ENCODE assay signal across 9 mouse cellular contexts in the genomic region with DNA sequence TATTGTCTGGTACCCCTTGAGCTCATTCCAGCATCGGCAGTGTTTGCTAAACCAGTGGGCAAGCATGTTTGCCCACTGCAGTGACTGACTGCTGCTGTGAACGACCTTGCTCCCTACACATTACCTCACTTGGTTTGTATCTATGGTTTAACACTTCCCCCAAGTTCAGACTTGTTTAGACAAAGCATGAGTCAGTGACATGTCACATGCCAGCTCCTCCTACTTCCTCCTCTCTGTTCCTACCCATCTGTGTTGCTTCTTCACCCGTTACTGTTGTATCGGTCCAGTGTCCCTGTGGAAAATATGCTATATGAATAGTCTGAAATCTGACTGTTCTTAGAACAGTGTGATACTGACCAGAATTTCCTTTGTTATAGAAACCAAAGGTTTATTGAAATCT. TPM values are rescaled to one million over a fixed set of nuclear protein-coding genes. Genes with fewer than 3 reads are reported as not detected.
DNase-seq lines count a peak whose midpoint lies in the region; ATAC-seq and TF ChIP-seq lines count a peak whose summit lies in the region.
"Had no signal": no experiment of that assay in that cellular context is flagged by ENCODE, and none has a peak within 500 bp of the region (broad histone marks: within the 10 kb centered on the region; RNA-seq: fewer than 3 reads in every experiment).

No protein-coding gene starts in this region.

- no peak for DNase-seq in gastrocnemius, adult 2 months
- no peak for DNase-seq in gastrocnemius, postnatal 36 days
- peak; percentile 50 to 65 for DNase-seq in B cell, adult 2 months
- peak; percentile 60 for DNase-seq in heart, postnatal 0 days (ENCODE audit: low spot score)
- no peak for DNase-seq in cerebellum, adult 11 months
- no peak for DNase-seq in right cerebral cortex, postnatal 36 days (ENCODE audit: low spot score in 2 of 2)
- no peak for DNase-seq in left cerebral cortex, adult 2 months (ENCODE audit: extremely low spot score in 1 of 2, low spot score in 2 of 2)
- DNase-seq: cerebellum, adult 9-11 months had no signal

- WGBS in heart, postnatal 0 days = 33% methylated on average over 4 of the region's 4 CpGs
- WGBS in macrophage (ENCODE audit: missing documents) = 14% methylated on average over 4 of the region's 4 CpGs

- H3K36me3 ChIP-seq in heart, postnatal 0 days (replicated peaks; ENCODE audit: control insufficient read depth, insufficient read depth, low read length) = peaks cover 17% of the 10 kb centered on the region
- peaks cover 8% of the 10 kb centered on the region; the same call in 1 of the 2 replicates for H3K36me3 ChIP-seq in macrophage (ENCODE audit: inconsistent target)

- intact Hi-C loops in gastrocnemius, adult 2 months (cut with DNase I) = no loop called here
- intact Hi-C loops in gastrocnemius, postnatal 36 days (cut with DNase I) = no loop called here
- intact Hi-C loops in left cerebral cortex, adult 2 months (cut with DNase I) = no loop called here

- ATAC-seq in heart, postnatal 0 days (ENCODE audit: insufficient read depth, low read depth) = peak; percentile 78

- no peak overlapping the region for H3K4me3 ChIP-seq in gastrocnemius, adult 2 months
- H3K4me3 ChIP-seq in heart, postnatal 0 days (ENCODE audit: low read depth, low read length) = no peak overlapping the region
- H3K4me3 ChIP-seq in macrophage (ENCODE audit: inconsistent target) = no peak overlapping the region
- H3K4me3 ChIP-seq in left cerebral cortex, adult 2 months = no peak overlapping the region

- TF ChIP-seq CTCF in gastrocnemius, adult 2 months (IDR thresholded peaks at IDR 0.05) = no peak
- no peak for TF ChIP-seq CTCF in heart, postnatal 0 days (IDR thresholded peaks at IDR 0.05; ENCODE audit: low read depth)
- no peak for TF ChIP-seq CTCF in left cerebral cortex, adult 2 months (IDR thresholded peaks at IDR 0.05)

- no peak for TF ChIP-seq EP300 in heart, postnatal 0 days (IDR thresholded peaks at IDR 0.05; ENCODE audit: low read depth)

- H3K27ac ChIP-seq in gastrocnemius, adult 2 months = 0 out of 2 replicates have a peak overlapping the region, but pooled peaks have one; percentile 24
- H3K27ac ChIP-seq in heart, postnatal 0 days (ENCODE audit: low read depth) = peak overlapping the region; percentile 1; the same call in 1 of the 2 replicates
- H3K27ac ChIP-seq in macrophage = peak overlapping the region; percentile 75
- H3K27ac ChIP-seq in left cerebral cortex, adult 2 months = no peak overlapping the region

- H3K9ac ChIP-seq in heart, postnatal 0 days (replicated peaks; ENCODE audit: low read depth, low read length) = no peak overlapping the region

- H3K4me2 ChIP-seq in heart, postnatal 0 days (ENCODE audit: low read depth, low read length) = no peak overlapping the region

- H3K4me1 ChIP-seq in heart, postnatal 0 days (ENCODE audit: control insufficient read depth, insufficient read depth) = peaks cover 8% of the 10 kb centered on the region; the same call in 1 of the 2 replicates

- H3K27me3 ChIP-seq in heart, postnatal 0 days (ENCODE audit: control insufficient read depth, insufficient read depth, low read length) = no peaks in the 10 kb centered on the region

- peaks cover 80% of the 10 kb centered on the region for H3K79me2 ChIP-seq in macrophage (ENCODE audit: inconsistent target)

- H3K9me3 ChIP-seq in heart, postnatal 0 days (replicated peaks; ENCODE audit: control insufficient read depth, low read length) = no peaks in the 10 kb centered on the region

RNA-seq across cellular contexts. Expression of gene Cab39, which starts 44.8 kb away (rescaled TPM):
- 100 to 1,000 TPM; 191 to 193 TPM for total RNA-seq in gastrocnemius, adult 2 months (2021)
- 100 to 1,000 TPM; 153 to 159 TPM for total RNA-seq in gastrocnemius, postnatal 36 days (2021)
- 102 and 138 TPM in 2 replicates for total RNA-seq in heart, postnatal 0 days (2014; rRNA removed; ENCODE audit: low replicate concordance)
- polyA plus RNA-seq in heart, postnatal 0 days (2015; fragmentation: Nextera tagmentation; extraction: Ambion mirVana) = 20.0 and 21.3 TPM in 2 replicates
- 100 to 1,000 TPM in 2 of 26 experiments, 10 to 100 TPM in 24; 33.9 to 109 (median 74.3) TPM for total RNA-seq in macrophage (2018; cell fraction: chromatin; rRNA removed)
- 100 to 1,000 TPM in 25 of 26 experiments, 10 to 100 TPM in 1; 99.5 to 166 (median 146) TPM for total RNA-seq in macrophage (2018; cell fraction: cytosol; rRNA removed)
- total RNA-seq in macrophage (2018; cell fraction: nucleus; rRNA removed) = 100 to 1,000 TPM in 15 of 26 experiments, 10 to 100 TPM in 11; 65.3 to 172 (median 109) TPM
- polyA plus RNA-seq in macrophage (2018) = 120 to 143 TPM (median 143 TPM) in 3 replicates
- 100 to 1,000 TPM; 149 to 175 TPM for total RNA-seq in left cerebral cortex, adult 2 months (2021)

RNA-seq across cellular contexts. Expression of gene Itm2c, which starts 56.0 kb away (rescaled TPM):
- 10 to 100 TPM; 22.3 to 23.1 TPM for total RNA-seq in gastrocnemius, adult 2 months (2021)
- total RNA-seq in gastrocnemius, postnatal 36 days (2021) = 10 to 100 TPM; 20.7 to 27.2 TPM
- 180 and 255 TPM in 2 replicates for total RNA-seq in heart, postnatal 0 days (2014; rRNA removed; ENCODE audit: low replicate concordance)
- 144 and 146 TPM in 2 replicates for polyA plus RNA-seq in heart, postnatal 0 days (2015; fragmentation: Nextera tagmentation; extraction: Ambion mirVana)
- 10 to 100 TPM; 15.5 to 52.8 (median 27.2) TPM for total RNA-seq in macrophage (2018; cell fraction: chromatin; rRNA removed)
- total RNA-seq in macrophage (2018; cell fraction: cytosol; rRNA removed) = 100 to 1,000 TPM; 145 to 236 (median 194) TPM
- total RNA-seq in macrophage (2018; cell fraction: nucleus; rRNA removed) = 100 to 1,000 TPM in 25 of 26 experiments, 10 to 100 TPM in 1; 69.6 to 258 (median 175) TPM
- polyA plus RNA-seq in macrophage (2018) = 124 to 253 TPM (median 156 TPM) in 3 replicates
- 100 to 1,000 TPM; 714 to 742 TPM for total RNA-seq in left cerebral cortex, adult 2 months (2021)

RNA-seq across cellular contexts. Expression of gene A630001G21Rik, which starts 59.6 kb away (rescaled TPM):
- total RNA-seq in gastrocnemius, adult 2 months (2021) = under 1 TPM in 1 of 2 experiments, not detected in 1; 0.15 TPM
- total RNA-seq in gastrocnemius, postnatal 36 days (2021) = under 1 TPM in 1 of 2 experiments, not detected in 1; 0.30 TPM
- total RNA-seq in heart, postnatal 0 days (2014; rRNA removed; ENCODE audit: low replicate concordance) = 3.0 TPM in 1 of 2 replicates, not detected in the other
- polyA plus RNA-seq in heart, postnatal 0 days (2015; fragmentation: Nextera tagmentation; extraction: Ambion mirVana) = 0.60 and 0.91 TPM in 2 replicates
- total RNA-seq in macrophage (2018; cell fraction: chromatin; rRNA removed) = 100 to 1,000 TPM in 22 of 26 experiments, 10 to 100 TPM in 4; 65.8 to 335 (median 180) TPM
- total RNA-seq in macrophage (2018; cell fraction: cytosol; rRNA removed) = 10 to 100 TPM; 16.6 to 45.8 (median 27.9) TPM
- total RNA-seq in macrophage (2018; cell fraction: nucleus; rRNA removed) = 100 to 1,000 TPM in 25 of 26 experiments, 10 to 100 TPM in 1; 97.8 to 265 (median 186) TPM
- polyA plus RNA-seq in macrophage (2018) = 21.9 to 32.0 TPM (median 29.3 TPM) in 3 replicates
- total RNA-seq in left cerebral cortex, adult 2 months (2021) = not detected

Comparison
In these comparisons a context has a peak if more than half of its experiments do, and no peak if none do; other contexts are left out.
1. DNase-seq: peak in B cell, adult 2 months (2 of 2) and heart, postnatal 0 days (single experiment); none in gastrocnemius, adult 2 months (single experiment), gastrocnemius, postnatal 36 days (0 of 2), cerebellum, adult 11 months (single experiment), right cerebral cortex, postnatal 36 days (0 of 2) and left cerebral cortex, adult 2 months (0 of 2).